Mouse (Mus musculus): Measurements from ENCODE around the gene Gm10521. TPM values are rescaled to one million over a fixed set of nuclear protein-coding genes. Genes with fewer than 3 reads are reported as not detected.
"Not testable (repeated sequence)": the region's sequence is repeated elsewhere in the genome, so short reads cannot be mapped to it uniquely, and the experiment has no call there.

Gene Gm10521
- polyA plus RNA-seq (2015; fragmentation: Nextera tagmentation; extraction: Ambion mirVana) = not detected in 2 replicates

DNA sequence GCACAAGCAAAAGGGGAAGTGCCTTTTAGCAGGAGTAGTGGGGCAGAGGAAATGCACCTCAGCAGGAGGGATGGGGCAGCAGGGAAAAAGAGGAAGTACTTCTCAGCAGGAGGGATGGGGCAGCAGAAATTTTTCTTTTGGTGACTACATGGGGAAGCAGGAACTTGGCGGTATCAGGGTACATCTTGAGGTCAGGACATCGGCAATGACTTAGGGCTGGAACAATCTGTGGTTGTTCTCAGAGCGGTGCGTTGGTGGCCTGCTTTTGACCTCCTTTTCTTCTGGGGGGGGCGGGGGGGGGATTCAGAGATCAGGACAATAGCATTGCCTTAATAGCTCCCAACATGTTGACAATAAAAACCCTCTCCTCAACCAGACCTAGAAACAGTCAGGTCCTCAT, at the start of gene Gm10521:
TSS of gene Gm10521 (plus strand) at position 301 of the 400 bp plus-strand sequence.
- H3K27ac ChIP-seq (ENCODE audit: low read length); H3K4me1 ChIP-seq (ENCODE audit: control insufficient read depth, insufficient read depth, low read length); H3K4me2 ChIP-seq (ENCODE audit: low read length); H3K9me3 ChIP-seq (replicated peaks; ENCODE audit: control insufficient read depth, low read length, poor library complexity, severe bottlenecking); H3K9ac ChIP-seq (ENCODE audit: low read depth, low read length); H3K4me3 ChIP-seq (ENCODE audit: low read depth, low read length); ATAC-seq; H3K36me3 ChIP-seq (ENCODE audit: control insufficient read depth, insufficient read depth, low read length); H3K27me3 ChIP-seq (ENCODE audit: control insufficient read depth, insufficient read depth, low read depth, low read length): not testable (repeated sequence)
- WGBS = 84% methylated on average over 5 of the region's 5 CpGs

DNA sequence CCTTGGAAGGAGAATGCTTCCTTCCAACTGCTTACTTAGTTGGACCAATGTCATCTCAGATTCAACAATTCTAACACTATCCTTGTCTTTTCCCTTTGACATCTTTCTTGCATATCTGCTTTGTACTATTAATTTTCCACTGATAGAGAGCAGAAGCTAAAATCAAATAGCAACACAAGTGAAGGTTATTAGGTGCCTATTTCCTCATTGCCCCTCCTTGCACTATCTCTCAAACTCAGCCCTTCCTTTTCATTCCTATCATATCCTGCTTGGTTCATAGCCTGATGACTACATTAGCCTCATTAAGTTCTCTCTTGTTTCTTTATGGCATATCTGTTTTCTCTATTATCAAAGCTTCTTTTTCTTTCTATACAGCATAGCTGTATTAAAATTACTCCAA, 47.3 kb upstream of the Gm10521 start:
- ATAC-seq = no peak
- no peaks in the 10 kb centered on the region for H3K9me3 ChIP-seq (replicated peaks; ENCODE audit: control insufficient read depth, low read length, poor library complexity, severe bottlenecking)
- no peaks in the 10 kb centered on the region for H3K27me3 ChIP-seq (ENCODE audit: control insufficient read depth, insufficient read depth, low read depth, low read length)
- H3K4me1 ChIP-seq (ENCODE audit: control insufficient read depth, insufficient read depth, low read length) = no peaks in the 10 kb centered on the region
- H3K4me3 ChIP-seq (ENCODE audit: low read depth, low read length) = no peak overlapping the region
- H3K36me3 ChIP-seq (ENCODE audit: control insufficient read depth, insufficient read depth, low read length) = no peaks in the 10 kb centered on the region
- H3K9ac ChIP-seq (ENCODE audit: low read depth, low read length) = no peak overlapping the region
- no peak overlapping the region for H3K27ac ChIP-seq (ENCODE audit: low read length)
- H3K4me2 ChIP-seq (ENCODE audit: low read length) = no peak overlapping the region

DNA sequence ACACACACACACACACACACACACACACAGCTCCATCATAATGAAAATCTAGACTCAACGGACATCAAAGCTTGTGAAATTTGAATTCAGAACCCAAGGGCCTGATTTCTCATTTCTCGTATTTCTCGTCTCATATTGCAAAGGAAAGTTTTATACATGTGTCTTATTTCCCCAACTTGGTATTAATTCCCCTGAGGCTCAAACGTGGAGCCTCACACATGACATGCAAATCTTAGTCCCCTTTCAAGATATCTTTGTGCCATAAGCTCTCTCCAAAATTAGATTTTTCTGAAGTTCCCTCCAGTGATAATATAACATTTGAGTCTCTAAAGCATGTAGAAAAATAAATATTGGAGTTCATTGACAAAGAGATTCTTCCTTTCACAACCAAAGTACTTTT, 46.7 kb upstream of the Gm10521 start:
- Histone ChIP-seq H3K9ac (ENCODE audit: low read depth, low read length) (no peak overlapping the region), H3K27ac (ENCODE audit: low read length) (no peak overlapping the region), H3K9me3 (replicated peaks; ENCODE audit: control insufficient read depth, low read length, poor library complexity, severe bottlenecking) (no peaks in the 10 kb centered on the region), H3K27me3 (ENCODE audit: control insufficient read depth, insufficient read depth, low read depth, low read length) (no peaks in the 10 kb centered on the region), H3K36me3 (ENCODE audit: control insufficient read depth, insufficient read depth, low read length) (no peaks in the 10 kb centered on the region), H3K4me3 (ENCODE audit: low read depth, low read length) (no peak overlapping the region), H3K4me2 (ENCODE audit: low read length) (no peak overlapping the region), H3K4me1 (ENCODE audit: control insufficient read depth, insufficient read depth, low read length) (no peaks in the 10 kb centered on the region)
- ATAC-seq = no peak
- 88% methylated on average over 4 of the region's 4 CpGs for WGBS

DNA sequence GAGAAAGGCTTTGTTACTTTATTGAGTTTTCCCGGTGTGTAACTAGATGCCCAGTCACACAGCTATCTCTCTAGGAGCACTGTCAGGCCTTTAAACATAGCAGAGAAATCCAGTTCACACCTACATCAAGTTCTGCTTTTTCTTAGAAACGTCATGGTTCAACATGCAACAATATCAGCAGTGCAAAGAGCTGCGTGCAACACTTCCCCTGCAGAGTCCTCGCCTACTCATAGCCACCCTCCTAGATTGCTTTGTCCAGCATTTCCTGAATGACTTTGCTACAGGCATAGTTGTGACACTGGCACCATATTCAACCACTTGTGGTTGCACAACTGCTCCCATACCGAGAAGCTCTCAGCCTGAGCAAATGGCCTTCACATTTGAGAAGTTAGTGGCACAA, 46.0 kb upstream of the Gm10521 start:
- Histone ChIP-seq H3K4me1 (ENCODE audit: control insufficient read depth, insufficient read depth, low read length) (no peaks in the 10 kb centered on the region), H3K36me3 (ENCODE audit: control insufficient read depth, insufficient read depth, low read length) (no peaks in the 10 kb centered on the region), H3K9ac (ENCODE audit: low read depth, low read length) (no peak overlapping the region), H3K27ac (ENCODE audit: low read length) (no peak overlapping the region), H3K27me3 (ENCODE audit: control insufficient read depth, insufficient read depth, low read depth, low read length) (no peaks in the 10 kb centered on the region), H3K4me3 (ENCODE audit: low read depth, low read length) (no peak overlapping the region), H3K4me2 (ENCODE audit: low read length) (no peak overlapping the region), H3K9me3 (replicated peaks; ENCODE audit: control insufficient read depth, low read length, poor library complexity, severe bottlenecking) (no peaks in the 10 kb centered on the region)
- WGBS = 89% methylated on average over 5 of the region's 5 CpGs
- no peak for ATAC-seq

DNA sequence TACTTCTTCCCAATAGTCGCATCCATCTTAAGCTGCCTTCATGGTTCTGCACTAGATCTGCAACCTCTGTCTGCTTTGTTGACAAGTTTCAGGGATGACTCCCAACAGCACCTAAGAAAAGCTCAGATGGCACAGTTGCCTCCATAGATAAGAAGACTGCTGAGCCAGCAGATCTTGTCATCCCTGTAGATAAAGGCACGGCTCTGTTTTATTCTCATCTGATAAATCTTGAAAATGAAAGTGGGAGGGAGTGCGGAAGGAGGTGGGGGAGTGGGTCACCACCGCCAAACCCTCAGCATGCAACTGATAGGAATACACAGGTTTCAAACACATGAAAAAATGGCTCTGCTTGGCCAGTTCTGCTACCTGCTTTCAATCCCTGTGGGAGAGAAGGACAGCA, 30.0 kb upstream of the Gm10521 start:
- 92% methylated on average over 4 of the region's 4 CpGs for WGBS
- no peak for ATAC-seq
- Histone ChIP-seq H3K9me3 (replicated peaks; ENCODE audit: control insufficient read depth, low read length, poor library complexity, severe bottlenecking) (no peaks in the 10 kb centered on the region), H3K4me2 (ENCODE audit: low read length) (no peak overlapping the region), H3K27ac (ENCODE audit: low read length) (no peak overlapping the region), H3K27me3 (ENCODE audit: control insufficient read depth, insufficient read depth, low read depth, low read length) (no peaks in the 10 kb centered on the region), H3K4me1 (ENCODE audit: control insufficient read depth, insufficient read depth, low read length) (no peaks in the 10 kb centered on the region), H3K9ac (ENCODE audit: low read depth, low read length) (no peak overlapping the region), H3K4me3 (ENCODE audit: low read depth, low read length) (no peak overlapping the region), H3K36me3 (ENCODE audit: control insufficient read depth, insufficient read depth, low read length) (no peaks in the 10 kb centered on the region)

DNA sequence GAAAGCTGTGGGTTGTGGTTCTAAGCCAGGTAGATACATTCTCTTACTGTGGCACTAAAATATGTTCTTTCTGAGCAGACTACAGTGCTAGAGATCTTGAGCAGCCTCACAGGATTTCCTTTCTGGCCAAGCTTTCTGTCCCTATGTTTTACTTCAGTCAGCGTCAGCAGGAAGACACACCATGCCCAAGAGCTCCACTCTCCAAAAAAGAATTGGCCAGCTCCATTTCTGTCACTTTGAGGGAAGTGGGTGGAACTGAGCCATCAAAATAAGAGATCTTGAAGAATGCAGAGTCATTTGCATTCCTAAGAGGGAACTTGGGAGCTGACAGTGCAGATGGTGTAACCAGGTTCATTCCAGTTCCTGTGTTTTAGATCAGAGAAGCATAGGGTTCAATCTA, 8.5 kb upstream of the Gm10521 start:
- no peaks in the 10 kb centered on the region for H3K27me3 ChIP-seq (ENCODE audit: control insufficient read depth, insufficient read depth, low read depth, low read length)
- H3K4me1 ChIP-seq (ENCODE audit: control insufficient read depth, insufficient read depth, low read length) = no peaks in the 10 kb centered on the region
- no peak overlapping the region for H3K4me3 ChIP-seq (ENCODE audit: low read depth, low read length)
- H3K4me2 ChIP-seq (ENCODE audit: low read length) = no peak overlapping the region
- H3K9me3 ChIP-seq (replicated peaks; ENCODE audit: control insufficient read depth, low read length, poor library complexity, severe bottlenecking) = no peaks in the 10 kb centered on the region
- WGBS = 83% methylated on average over 1 of the region's 1 CpGs
- H3K36me3 ChIP-seq (ENCODE audit: control insufficient read depth, insufficient read depth, low read length) = no peaks in the 10 kb centered on the region
- no peak overlapping the region for H3K27ac ChIP-seq (ENCODE audit: low read length)
- no peak for ATAC-seq
- no peak overlapping the region for H3K9ac ChIP-seq (ENCODE audit: low read depth, low read length)

- Histone ChIP-seq H3K4me3 (ENCODE audit: low read depth, low read length) (no peak overlapping the region), H3K4me2 (ENCODE audit: low read length) (no peak overlapping the region), H3K4me1 (ENCODE audit: control insufficient read depth, insufficient read depth, low read length) (no peaks in the 10 kb centered on the region), H3K27ac (ENCODE audit: low read length) (no peak overlapping the region), H3K36me3 (ENCODE audit: control insufficient read depth, insufficient read depth, low read length) (no peaks in the 10 kb centered on the region), H3K9me3 (replicated peaks; ENCODE audit: control insufficient read depth, low read length, poor library complexity, severe bottlenecking) (no peaks in the 10 kb centered on the region), H3K9ac (ENCODE audit: low read depth, low read length) (no peak overlapping the region), H3K27me3 (ENCODE audit: control insufficient read depth, insufficient read depth, low read depth, low read length) (no peaks in the 10 kb centered on the region)
- WGBS = 61% methylated on average over 1 of the region's 1 CpGs
- no peak for ATAC-seq
Observed at GRCm38 (mm10) chr1:171904011-171904410, 8.5 kb downstream of the Gm10521 start.

DNA sequence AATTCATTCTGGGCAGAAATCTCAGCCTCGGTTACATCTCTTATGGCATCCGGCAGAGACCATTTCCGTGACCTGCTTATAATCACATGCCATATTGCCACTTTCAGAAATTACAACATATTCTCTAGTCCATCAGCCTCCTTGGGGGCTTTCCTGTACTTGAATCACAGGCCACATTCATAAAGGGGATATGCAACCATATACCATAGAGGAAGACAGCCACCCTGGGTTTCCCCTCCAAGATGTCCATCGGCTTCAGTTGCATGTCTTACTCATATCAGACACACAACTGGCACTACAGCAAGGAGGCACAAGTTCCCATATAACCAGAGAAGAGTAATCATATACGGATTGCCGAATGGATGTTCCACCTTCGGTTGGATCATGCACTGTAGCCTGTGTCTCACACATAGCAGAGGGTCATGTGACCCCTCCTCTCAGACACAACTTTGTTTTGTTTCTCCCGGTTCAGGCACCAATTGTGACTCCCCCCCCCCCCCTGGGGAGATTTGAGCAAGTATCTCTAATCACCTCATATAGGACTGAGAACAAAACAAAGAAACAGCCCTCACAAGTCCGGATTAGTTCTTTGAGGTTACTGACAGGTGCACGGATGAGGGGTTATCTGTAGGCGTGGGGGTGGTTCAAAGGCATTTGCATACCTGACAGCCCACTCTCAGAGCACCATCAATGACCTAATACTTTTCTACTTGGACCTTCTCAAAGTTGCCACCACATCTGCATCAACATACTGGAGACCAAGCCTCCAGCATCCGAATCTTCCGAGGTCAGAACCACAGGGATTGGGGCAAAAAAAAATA, 20.4 kb downstream of the Gm10521 start:
- ATAC-seq = no peak
- Histone ChIP-seq H3K9ac (ENCODE audit: low read depth, low read length) (no peak overlapping the region), H3K4me2 (ENCODE audit: low read length) (no peak overlapping the region), H3K9me3 (replicated peaks; ENCODE audit: control insufficient read depth, low read length, poor library complexity, severe bottlenecking) (peaks cover 7% of the 10 kb centered on the region; the same call in 1 of the 2 replicates), H3K27me3 (ENCODE audit: control insufficient read depth, insufficient read depth, low read depth, low read length) (no peaks in the 10 kb centered on the region), H3K4me1 (ENCODE audit: control insufficient read depth, insufficient read depth, low read length) (no peaks in the 10 kb centered on the region), H3K27ac (ENCODE audit: low read length) (no peak overlapping the region), H3K36me3 (ENCODE audit: control insufficient read depth, insufficient read depth, low read length) (no peaks in the 10 kb centered on the region), H3K4me3 (ENCODE audit: low read depth, low read length) (no peak overlapping the region)
- 76% methylated on average over 13 of the region's 13 CpGs for WGBS

- no peaks in the 10 kb centered on the region for H3K36me3 ChIP-seq (ENCODE audit: control insufficient read depth, insufficient read depth, low read length)
- no peak within 1 kb of the TSS for H3K4me3 ChIP-seq (ENCODE audit: low read depth, low read length)
- no peak within 1 kb of the TSS for H3K27ac ChIP-seq (ENCODE audit: low read length)
- no peaks in the 10 kb centered on the region for H3K4me1 ChIP-seq (ENCODE audit: control insufficient read depth, insufficient read depth, low read length)
- H3K9ac ChIP-seq (ENCODE audit: low read depth, low read length) = no peak within 1 kb of the TSS
- H3K27me3 ChIP-seq (ENCODE audit: control insufficient read depth, insufficient read depth, low read depth, low read length) = no peaks in the 10 kb centered on the region
- H3K4me2 ChIP-seq (ENCODE audit: low read length) = no peak within 1 kb of the TSS
- no peaks in the 10 kb centered on the region for H3K9me3 ChIP-seq (replicated peaks; ENCODE audit: control insufficient read depth, low read length, poor library complexity, severe bottlenecking)
- 79% methylated on average over 14 of the region's 14 CpGs for WGBS
- ATAC-seq = no peak
Observed at GRCm38 (mm10) chr1:171917305-171918039, 22.0 kb downstream of the Gm10521 start, which contains the start of gene Slamf6. Gene Slamf6 (plus strand): TSS chr1:171917515.

Measured in midbrain, embryonic 16.5 days (tissue).